ENCODE assay signal across 10 mouse cellular contexts in the genomic region with DNA sequence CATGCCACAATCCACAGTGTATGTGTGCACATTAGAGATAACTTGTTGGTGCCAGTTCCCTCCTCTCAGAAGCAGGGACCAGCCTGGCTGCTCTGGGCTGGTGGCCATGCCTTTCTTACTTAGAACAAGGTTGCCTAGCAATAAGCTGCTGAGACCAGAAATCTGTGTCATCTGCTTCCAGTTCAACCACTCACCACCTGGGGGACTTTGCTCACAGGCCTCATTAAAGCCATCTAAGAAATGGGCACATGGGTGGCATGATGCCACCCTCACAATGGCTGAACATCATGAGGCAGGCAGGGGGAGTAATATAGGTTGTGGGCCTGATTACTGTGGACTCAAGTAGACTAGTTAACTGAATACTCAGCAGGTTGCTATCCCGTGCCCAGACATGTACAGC. TPM values are rescaled to one million over a fixed set of nuclear protein-coding genes. Genes with fewer than 3 reads are reported as not detected.
DNase-seq lines count a peak whose midpoint lies in the region; ATAC-seq lines count a peak whose summit lies in the region.
"Had no signal": no experiment of that assay in that cellular context is flagged by ENCODE, and none has a peak within 500 bp of the region (broad histone marks: within the 10 kb centered on the region; RNA-seq: fewer than 3 reads in every experiment).

No protein-coding gene starts in this region.

- H3K9me3 ChIP-seq in neural tube, embryonic 11.5 days (ENCODE audit: control insufficient read depth, low read length), result no peaks in the 10 kb centered on the region
- no peaks in the 10 kb centered on the region for H3K9me3 ChIP-seq in neural tube, embryonic 15.5 days (replicated peaks)
- H3K9me3 ChIP-seq: heart, embryonic 15.5 days; megakaryocyte, embryonic 14.5 days had no signal

- no peaks in the 10 kb centered on the region for H3K36me3 ChIP-seq in neural tube, embryonic 11.5 days (ENCODE audit: control insufficient read depth, insufficient read depth, low read length)
- H3K36me3 ChIP-seq in neural tube, embryonic 15.5 days, result no peaks in the 10 kb centered on the region
- H3K36me3 ChIP-seq: heart, embryonic 15.5 days had no signal

- no peak for ATAC-seq in neural tube, embryonic 11.5 days (ENCODE audit: insufficient read depth, low FRiP score, low TSS enrichment)
- ATAC-seq in neural tube, embryonic 15.5 days (ENCODE audit: low FRiP score), result no peak; the same call in 1 of the 2 replicates
- no peak for ATAC-seq in erythroblast, adult 5-6 weeks (replicated peaks; ENCODE audit: low FRiP score, poor library complexity, severe bottlenecking)

- H3K27me3 ChIP-seq in neural tube, embryonic 11.5 days (ENCODE audit: control insufficient read depth, insufficient read depth, low read length), result no peaks in the 10 kb centered on the region
- H3K27me3 ChIP-seq in neural tube, embryonic 15.5 days (replicated peaks), result no peaks in the 10 kb centered on the region
- H3K27me3 ChIP-seq: heart, embryonic 15.5 days had no signal

- H3K27ac ChIP-seq in neural tube, embryonic 11.5 days (ENCODE audit: low read depth, low read length), result no peak overlapping the region
- H3K27ac ChIP-seq in neural tube, embryonic 15.5 days (replicated peaks), result no peak overlapping the region
- H3K27ac ChIP-seq: heart, embryonic 15.5 days had no signal

- 83% methylated on average over 1 of the region's 1 CpGs for WGBS in neural tube, embryonic 11.5 days
- 71% methylated on average over 1 of the region's 1 CpGs for WGBS in neural tube, embryonic 15.5 days

- no peak overlapping the region for H3K4me2 ChIP-seq in neural tube, embryonic 11.5 days (ENCODE audit: low read depth)
- no peak overlapping the region for H3K4me2 ChIP-seq in neural tube, embryonic 15.5 days
- H3K4me2 ChIP-seq: heart, embryonic 15.5 days had no signal

- H3K9ac ChIP-seq in neural tube, embryonic 11.5 days (ENCODE audit: low read length), result no peak overlapping the region
- H3K9ac ChIP-seq in neural tube, embryonic 15.5 days (replicated peaks), result no peak overlapping the region
- H3K9ac ChIP-seq: heart, embryonic 15.5 days had no signal

- peaks cover 11% of the 10 kb centered on the region for H3K4me1 ChIP-seq in neural tube, embryonic 11.5 days (ENCODE audit: control insufficient read depth, insufficient read depth, low read length)
- H3K4me1 ChIP-seq in neural tube, embryonic 15.5 days, result peaks cover 38% of the 10 kb centered on the region

- peak; percentile 9 for DNase-seq in neural tube, embryonic 11.5 days (ENCODE audit: low spot score)
- DNase-seq in cerebellum, adult 18-20 months, result peak; percentile 54 to 57
- DNase-seq in layer of hippocampus, postnatal 25 days (ENCODE audit: extremely low spot score in 1 of 2, low spot score in 1 of 2), result peak; percentile 29 to 43
- DNase-seq in telencephalon, adult 2 months (ENCODE audit: low read depth, low spot score), result peak; percentile 86
- DNase-seq in testis, postnatal 10 days (ENCODE audit: low spot score), result no peak
- DNase-seq: thymus, postnatal 25 days had no signal

- no peak overlapping the region for H3K4me3 ChIP-seq in neural tube, embryonic 11.5 days (ENCODE audit: low read depth, low read length)
- H3K4me3 ChIP-seq in neural tube, embryonic 15.5 days (replicated peaks), result no peak overlapping the region
- H3K4me3 ChIP-seq: heart, embryonic 15.5 days; megakaryocyte, embryonic 14.5 days had no signal

RNA-seq across cellular contexts. Expression of gene Nek6, which starts 1.3 kb away (rescaled TPM):
- polyA plus RNA-seq in neural tube, embryonic 11.5 days (2014; fragmentation: Nextera tagmentation; extraction: Ambion mirVana), result 75.1 and 85.6 TPM in 2 replicates
- 51.0 and 57.5 TPM in 2 replicates for polyA plus RNA-seq in neural tube, embryonic 15.5 days (2015; fragmentation: Nextera tagmentation; extraction: Ambion mirVana)
- total RNA-seq in layer of hippocampus, postnatal 25 days (2021), result 10 to 100 TPM; 46.1 to 47.0 TPM
- total RNA-seq in erythroblast, adult 5-6 weeks (2015; ENCODE audit: low replicate concordance), result 0.38 and 1.9 TPM in 2 replicates
- total RNA-seq in erythroblast, adult 5-6 weeks (2017; ENCODE audit: low replicate concordance), result 0.14 and 1.9 TPM in 2 replicates

Comparison
In these comparisons a context has a peak if more than half of its experiments do, and no peak if none do; other contexts are left out.
1. RNA of gene Nek6, which starts 1.3 kb away (total RNA-seq): 46.1 to 47.0 TPM in layer of hippocampus, postnatal 25 days; 0.14 to 1.9 TPM in erythroblast, adult 5-6 weeks; every median in the first group is over 10 times any median in the second.